Mouse (Mus musculus) ES-Bruce4 (cell line): Measurements from ENCODE around the gene Crisp3. TPM values are rescaled to one million over a fixed set of nuclear protein-coding genes. Genes with fewer than 3 reads are reported as not detected.

ENCODE experiments used
- polyA plus RNA-seq: library from polyadenylated mRNA; stranded (reverse); fragments of >200 nt; gene quantifications from 2 replicates; pipeline ENCODE4 v1.2.4, GENCODE M21; 2011; ENCODE audit warnings: low read depth; ENCODE audit not compliant: missing spikeins, insufficient read depth, insufficient read length

Gene Crisp3
- polyA plus RNA-seq, 1 experiment, result not detected

Other genes starting within 250 kb of the Crisp3 start
- not detected in 2 replicates for gene AC192777.2, start 146.8 kb downstream of the Crisp3 start, polyA plus RNA-seq
- not detected in 2 replicates for gene Pgk2, start 33.6 kb downstream of the Crisp3 start, polyA plus RNA-seq
- gene Crisp1, start 76.9 kb upstream of the Crisp3 start, polyA plus RNA-seq, result 5.0 and 5.3 TPM in 2 replicates